ENCODE assay signal across 22 mouse cellular contexts in the genomic region with DNA sequence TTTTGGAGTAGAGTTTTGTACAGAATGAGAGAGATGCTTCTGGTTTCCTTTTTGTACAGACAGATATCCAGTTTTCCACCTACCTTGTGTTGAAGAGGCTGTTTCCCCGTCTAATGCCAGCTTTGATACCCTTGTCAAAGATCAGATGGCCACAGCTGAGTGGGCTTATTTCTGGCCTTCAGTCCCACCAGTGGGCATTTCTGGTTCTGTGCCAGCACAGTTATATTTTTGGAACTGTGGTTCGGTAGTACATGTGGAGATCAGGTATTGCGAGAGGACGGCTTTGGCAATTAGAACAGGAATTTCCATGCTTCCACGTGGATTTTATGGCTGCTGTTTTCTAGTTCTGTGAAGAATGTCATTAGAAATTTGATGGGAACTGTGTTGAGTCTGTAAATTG.
"Had no signal": no experiment of that assay in that cellular context is flagged by ENCODE, and none has a peak within 500 bp of the region (broad histone marks: within the 10 kb centered on the region; RNA-seq: fewer than 3 reads in every experiment).

No protein-coding gene starts in this region.

- H3K27ac ChIP-seq: heart, embryonic 13.5 days; heart, embryonic 15.5 days; hindbrain, embryonic 13.5 days; hindbrain, embryonic 15.5 days; hindbrain, postnatal 0 days; kidney, embryonic 15.5 days; kidney, postnatal 0 days; limb, embryonic 13.5 days; limb, embryonic 15.5 days; liver, embryonic 12.5 days; liver, embryonic 14.5 days had no signal

- H3K9me3 ChIP-seq: heart, embryonic 13.5 days; heart, embryonic 15.5 days; hindbrain, embryonic 13.5 days; hindbrain, embryonic 15.5 days; kidney, embryonic 15.5 days; limb, embryonic 13.5 days; limb, embryonic 15.5 days had no signal

- H3K4me1 ChIP-seq: heart, embryonic 13.5 days; heart, embryonic 15.5 days; hindbrain, embryonic 15.5 days; kidney, embryonic 15.5 days; limb, embryonic 13.5 days; limb, embryonic 15.5 days; liver, embryonic 12.5 days had no signal

- H3K36me3 ChIP-seq: heart, embryonic 13.5 days; heart, embryonic 15.5 days; hindbrain, embryonic 13.5 days; hindbrain, embryonic 15.5 days; kidney, embryonic 15.5 days; limb, embryonic 13.5 days; limb, embryonic 15.5 days; liver, embryonic 12.5 days had no signal

- H3K27me3 ChIP-seq: heart, embryonic 13.5 days; heart, embryonic 15.5 days; hindbrain, embryonic 13.5 days; hindbrain, embryonic 15.5 days; kidney, embryonic 15.5 days; limb, embryonic 13.5 days; limb, embryonic 15.5 days; liver, embryonic 12.5 days had no signal

- H3K4me3 ChIP-seq: heart, embryonic 13.5 days; heart, embryonic 15.5 days; hindbrain, embryonic 13.5 days; hindbrain, embryonic 15.5 days; kidney, embryonic 15.5 days; limb, embryonic 13.5 days; limb, embryonic 15.5 days; liver, embryonic 12.5 days had no signal

- DNase-seq: gastrocnemius, postnatal 14 days; gastrocnemius, postnatal 36 days; heart, adult 11 months; kidney, adult 11 months; kidney, adult 2 months; kidney, adult 9 months; kidney, postnatal 14 days; kidney, postnatal 36 days; layer of hippocampus, adult 9-11 months; layer of hippocampus, postnatal 36 days; lung, adult 18-20 months had no signal
